Mouse (Mus musculus) frontal cortex, postnatal 10 days (tissue): ENCODE results near the gene Cfap73.
A peak's percentile ranks its signal among the peaks of the same experiment; 100 is the strongest.

Experiments used
- DNase-seq, 2 experiments: peaks; one replicate each; pipeline ENCODE4 v3.0.0; 2022; ENCODE audit warnings: low spot score in 2 of 2, mixed read lengths in 1 of 2

Gene Cfap73

DNA sequence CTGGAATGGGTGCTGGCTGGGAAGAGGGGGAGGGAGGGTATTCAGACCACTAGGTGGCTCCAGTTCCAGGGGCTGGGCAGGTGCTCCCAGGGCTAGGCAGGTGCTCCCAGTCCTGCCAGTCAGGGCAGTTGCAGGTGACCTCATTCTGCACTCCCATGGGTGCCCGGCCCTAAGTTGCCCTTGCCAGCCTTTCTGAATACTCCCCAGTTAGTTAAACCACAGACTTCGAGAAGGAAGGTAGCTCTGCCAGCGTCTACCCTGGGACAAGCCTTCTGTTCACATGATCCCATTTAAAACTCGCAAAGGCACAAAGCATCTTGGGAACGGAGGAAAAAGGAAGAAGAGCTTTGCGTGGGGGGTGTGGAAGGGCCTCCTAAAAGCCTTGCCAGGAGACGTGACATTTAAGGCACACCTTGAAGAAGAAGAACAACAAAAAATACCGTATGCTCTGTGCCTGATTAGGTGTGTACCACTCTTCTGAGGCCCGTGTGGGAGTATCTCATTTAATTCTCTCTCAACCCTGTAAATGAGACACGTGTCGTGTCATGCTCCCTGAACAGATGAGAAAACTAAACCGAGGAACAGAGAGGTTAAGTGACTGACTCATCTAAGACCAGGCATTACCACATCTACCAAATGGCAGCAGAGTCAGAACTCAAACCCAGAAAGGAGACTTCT lies 13.9 kb upstream of the Cfap73 start:
- no peak for DNase-seq

DNA sequence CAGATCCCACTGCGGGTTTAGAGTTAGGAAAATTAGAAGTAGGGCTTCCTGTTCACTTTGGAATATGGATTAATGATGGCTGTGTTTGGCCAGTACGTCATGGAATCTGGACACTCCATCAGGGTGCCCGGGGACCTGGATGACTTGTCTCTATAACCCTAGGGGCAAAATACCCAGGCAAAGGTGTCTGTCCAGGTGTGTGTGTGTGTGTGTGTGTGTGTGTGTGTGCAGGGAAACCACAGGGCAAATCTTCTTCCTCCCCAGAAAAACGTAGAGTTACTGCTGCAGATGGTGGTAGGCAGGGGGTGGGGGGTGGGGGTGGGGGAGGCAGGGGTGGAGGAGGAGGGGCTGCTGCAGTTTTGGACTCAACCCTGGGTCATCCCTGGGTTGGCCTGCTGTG lies 13.3 kb upstream of the Cfap73 start:
- no peak for DNase-seq

DNA sequence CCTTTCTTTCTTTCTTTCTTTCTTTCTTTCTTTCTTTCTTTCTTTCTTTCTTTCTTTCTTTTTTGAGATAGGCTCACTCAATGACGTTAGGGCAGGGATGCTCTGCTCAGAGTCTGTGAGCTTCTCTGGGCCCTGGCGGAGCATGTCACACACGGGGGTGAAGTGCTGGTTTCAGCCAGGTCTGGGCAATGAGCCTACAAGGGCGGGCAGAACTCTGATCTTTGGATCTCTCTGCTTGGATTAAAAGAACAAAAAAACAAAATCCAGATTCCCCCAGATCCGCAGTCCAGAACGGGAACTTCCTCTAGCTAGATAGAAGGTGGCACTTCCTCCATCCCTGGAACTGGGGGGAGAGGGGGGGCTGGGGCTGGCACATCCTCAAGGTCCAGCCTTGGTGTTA lies 11.8 kb upstream of the Cfap73 start:
- DNase-seq, result no peak

DNA sequence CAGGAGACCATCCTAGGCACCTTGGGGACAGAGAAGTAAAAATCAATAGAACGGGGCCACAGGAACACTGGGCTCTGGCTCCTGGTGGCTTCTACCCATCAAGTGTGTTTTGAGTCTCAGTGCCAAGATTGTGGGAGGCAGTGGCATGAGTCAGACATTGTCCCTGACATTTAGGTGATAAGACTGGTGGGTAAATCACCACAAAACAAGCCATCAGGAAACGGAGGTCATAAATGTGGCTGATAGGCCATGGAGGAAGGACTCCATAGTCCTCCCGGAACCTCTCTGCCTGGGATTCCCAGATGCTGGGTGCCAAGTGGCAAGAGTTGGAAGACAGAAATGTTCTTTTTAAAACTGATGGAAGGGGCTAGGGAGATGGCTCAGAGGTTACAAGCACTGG lies 10.2 kb upstream of the Cfap73 start:
- DNase-seq, result no peak

GRCm38 (mm10) chr5:120643365-120644085 lies 9.5 kb upstream of the Cfap73 start:
- DNase-seq, result no peak

GRCm38 (mm10) chr5:120640094-120640493 lies 6.1 kb upstream of the Cfap73 start:
- DNase-seq, result no peak

GRCm38 (mm10) chr5:120635633-120636032 lies 1.6 kb upstream of the Cfap73 start:
- no peak for DNase-seq

- no peak for DNase-seq
Measured at GRCm38 (mm10) chr5:120634860-120635259, 825 bp upstream of the Cfap73 start.

GRCm38 (mm10) chr5:120631892-120632291 lies 2.1 kb downstream of the Cfap73 start:
- no peak for DNase-seq

DNA sequence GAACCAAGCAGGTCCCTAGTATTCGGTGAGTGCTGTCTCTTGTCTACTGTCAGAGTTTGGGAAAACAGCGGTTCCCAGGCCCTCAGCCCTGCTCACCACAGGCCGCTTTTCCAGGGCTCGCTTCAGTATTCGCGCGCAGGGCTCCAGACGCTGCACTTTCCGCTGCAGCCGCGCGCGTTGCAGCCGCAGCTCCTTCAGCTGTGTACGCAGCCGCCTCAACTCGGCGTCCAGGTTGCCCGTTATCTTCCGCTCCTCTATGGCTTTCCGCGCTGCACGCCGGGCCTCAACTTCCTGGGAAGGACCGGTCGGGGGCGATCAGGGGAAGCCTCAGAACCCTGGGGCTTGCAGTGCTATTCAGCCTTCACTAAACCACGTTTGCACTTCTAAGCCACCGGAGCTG lies 2.9 kb downstream of the Cfap73 start:
- DNase-seq, result no peak

GRCm38 (mm10) chr5:120628624-120629023 lies 5.4 kb downstream of the Cfap73 start:
- no peak for DNase-seq

GRCm38 (mm10) chr5:120627515-120628300 lies 6.3 kb downstream of the Cfap73 start:
- no peak for DNase-seq

DNA sequence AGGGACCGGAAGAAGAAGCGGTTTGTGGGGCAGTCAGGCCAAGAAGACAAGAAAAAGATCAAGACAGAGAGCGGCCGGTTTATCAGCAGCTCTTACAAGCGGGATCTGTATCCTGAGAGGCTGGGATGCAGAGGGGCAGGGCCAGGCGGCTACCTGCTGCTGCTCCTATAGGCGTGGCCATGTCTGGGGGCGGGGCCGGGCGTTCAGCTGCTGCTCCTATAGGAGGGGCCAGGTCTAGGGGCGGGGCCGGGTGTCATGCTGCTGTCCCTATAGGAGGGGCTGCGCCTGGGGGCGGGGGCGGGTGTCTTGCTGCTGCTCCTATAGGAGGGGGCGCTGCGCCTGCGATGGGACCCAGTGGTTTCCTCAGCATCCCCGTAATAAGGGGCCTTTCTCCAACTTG lies 7.6 kb downstream of the Cfap73 start:
- DNase-seq, result no peak

- DNase-seq, result no peak
Measured at GRCm38 (mm10) chr5:120624427-120624826, 9.6 kb downstream of the Cfap73 start.

- DNase-seq, result no peak
Measured at GRCm38 (mm10) chr5:120622198-120622851, 11.7 kb downstream of the Cfap73 start.

DNA sequence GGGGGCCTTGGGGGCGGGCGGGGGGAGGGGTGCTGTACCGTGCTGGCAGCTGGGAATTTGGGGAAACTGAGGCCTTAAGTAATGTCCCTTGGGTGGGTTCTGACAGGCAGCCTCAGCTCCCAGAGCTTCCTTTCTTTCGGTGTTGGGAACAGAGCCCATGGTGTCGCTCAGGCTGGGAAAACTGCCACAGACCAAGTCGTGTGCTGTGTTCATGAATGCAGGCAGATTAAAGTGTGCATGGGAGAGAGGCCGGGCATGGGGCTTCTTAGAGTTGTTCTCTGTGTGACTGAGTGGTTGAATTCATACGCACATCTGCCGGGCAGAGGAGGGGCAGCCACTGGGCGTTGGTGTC lies 12.2 kb downstream of the Cfap73 start:
- DNase-seq, result no peak

DNA sequence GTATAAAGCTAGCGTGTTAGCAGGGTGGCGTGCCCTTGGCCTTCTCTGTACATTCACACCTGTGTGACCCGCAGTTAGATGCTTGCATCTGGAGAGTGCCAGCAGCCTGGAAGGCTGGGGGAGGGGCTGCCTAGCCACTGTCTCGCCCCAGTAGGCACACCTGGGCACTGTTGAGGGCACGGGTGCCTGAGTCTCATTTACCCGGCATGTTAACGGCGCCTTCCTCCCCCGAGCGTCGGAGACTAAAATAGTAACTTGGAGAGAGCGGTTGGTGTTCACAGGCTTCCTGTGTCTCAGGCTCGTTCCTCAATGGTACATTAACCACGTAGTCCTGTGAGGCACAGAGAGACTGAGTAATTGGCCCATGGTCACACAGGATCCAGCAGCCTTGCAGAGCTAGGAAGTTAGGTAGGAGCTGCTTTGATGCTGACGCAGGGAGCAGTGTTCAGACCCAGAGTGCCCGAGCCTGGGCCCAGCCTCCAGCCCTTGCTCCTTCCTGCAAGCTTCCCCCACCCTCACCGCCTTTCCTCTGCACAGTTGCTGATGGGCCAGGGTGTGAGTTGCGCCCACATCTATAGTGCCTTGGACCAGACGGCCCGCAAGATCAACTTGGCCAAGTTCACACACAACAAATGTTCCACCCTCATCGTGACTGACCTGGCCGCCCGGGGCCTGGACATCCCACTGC lies 12.8 kb downstream of the Cfap73 start:
- no peak for DNase-seq

DNA sequence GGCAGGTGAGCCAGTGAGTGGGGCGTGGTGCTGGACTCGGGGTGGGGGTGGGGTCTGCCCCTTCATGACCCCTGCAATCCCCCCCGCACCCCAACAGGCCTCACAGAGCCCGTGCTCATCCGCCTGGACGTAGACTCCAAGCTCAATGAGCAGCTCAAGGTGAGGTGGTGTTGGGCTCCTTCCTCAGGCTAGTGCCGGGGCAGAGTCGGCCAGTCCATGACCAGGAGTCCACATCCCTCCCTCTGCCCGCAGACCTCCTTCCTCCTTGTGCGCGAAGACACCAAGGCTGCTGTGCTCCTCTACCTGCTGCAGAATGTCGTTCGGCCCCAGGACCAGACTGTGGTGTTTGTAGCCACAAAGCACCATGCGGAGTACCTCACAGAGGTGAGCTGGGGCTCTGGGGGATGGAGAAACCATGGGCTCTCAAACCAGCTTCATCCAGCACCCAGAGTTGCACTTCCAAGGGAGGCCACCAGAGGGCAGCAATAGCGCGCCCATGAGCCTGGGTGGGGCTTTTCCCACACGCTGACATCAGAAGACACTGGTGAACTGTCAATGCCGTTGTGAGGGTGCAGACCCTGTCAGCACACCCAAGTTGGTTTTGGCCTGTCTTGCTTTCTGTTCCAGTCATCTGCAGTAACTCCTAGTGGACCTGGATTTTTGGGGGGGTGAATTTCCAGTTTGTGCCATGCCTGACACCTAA lies 13.5 kb downstream of the Cfap73 start:
- peak in 1 of 2 experiments; percentile 85 for DNase-seq

DNA sequence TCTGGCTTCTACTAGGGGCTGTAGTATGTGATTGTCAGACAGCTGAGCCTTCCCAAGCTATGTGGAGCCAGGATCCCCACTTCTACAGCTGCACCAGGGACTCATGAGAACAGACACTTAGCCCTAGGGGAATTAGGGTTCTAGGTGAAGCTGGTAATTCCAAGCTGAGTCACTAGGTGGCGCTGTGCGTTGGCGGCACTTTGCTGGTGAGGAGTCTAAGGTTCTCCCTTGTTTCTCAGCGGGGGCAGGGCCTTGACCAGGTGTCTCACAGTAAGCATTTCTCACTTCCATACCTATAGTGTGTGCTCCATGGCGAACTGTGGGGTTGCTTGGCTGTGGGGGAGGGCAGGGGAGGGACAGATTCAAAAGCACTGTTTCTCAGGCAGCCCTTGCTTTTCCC lies 14.8 kb downstream of the Cfap73 start:
- no peak for DNase-seq

DNA sequence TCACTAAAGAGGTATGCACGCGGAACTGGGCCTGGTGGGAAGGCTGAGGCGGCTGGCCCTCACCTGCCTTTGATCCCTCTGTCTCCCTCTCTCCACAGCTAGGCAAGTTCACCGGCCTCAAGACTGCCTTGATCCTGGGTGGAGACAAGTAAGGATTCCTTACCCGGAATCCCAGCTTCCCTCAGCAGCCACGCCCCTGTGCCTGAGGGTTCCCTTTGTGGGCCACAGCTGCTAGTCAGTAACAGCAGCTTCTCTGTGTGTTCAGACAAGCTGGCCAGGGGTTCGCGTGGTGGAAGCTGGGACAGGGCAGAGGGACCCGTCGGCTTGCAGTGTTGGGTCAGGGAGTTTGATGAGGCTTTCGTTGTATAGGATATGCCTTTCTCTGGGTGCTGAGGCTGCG lies 15.3 kb downstream of the Cfap73 start:
- DNase-seq, result no peak

DNA sequence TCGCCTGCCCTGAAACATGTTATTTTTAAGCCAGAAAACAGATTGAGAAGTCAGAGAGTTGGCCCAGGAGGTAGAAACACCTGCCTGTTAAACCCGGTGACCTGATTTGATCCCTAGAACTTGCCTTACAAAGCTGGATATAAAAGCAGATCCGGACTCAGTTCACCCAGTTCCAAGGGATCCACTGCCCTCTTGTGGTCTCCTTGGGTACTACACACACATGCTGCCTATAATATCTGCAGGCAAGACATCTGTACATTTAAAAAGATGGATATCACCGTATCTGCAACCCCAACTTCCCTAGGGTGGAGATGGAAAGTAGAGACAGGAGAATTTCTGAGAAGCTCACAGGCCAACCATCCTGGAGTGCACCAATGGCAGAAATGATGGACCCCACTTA lies 18.1 kb downstream of the Cfap73 start:
- no peak for DNase-seq
